Mouse (Mus musculus) forebrain, embryonic 12.5 days (tissue): ENCODE data around the gene Foxa3. TPM values are rescaled to one million over a fixed set of nuclear protein-coding genes. Genes with fewer than 3 reads are reported as not detected.
"Not testable (repeated sequence)": the region's sequence is repeated elsewhere in the genome, so short reads cannot be mapped to it uniquely, and the experiment has no call there.

Experiments used
- ATAC-seq: fragments of 200-750 bp; cut with Nextera tagmentation; 2 replicates; pipeline ENCODE4 v1.8.0; 2017; ENCODE audit warnings: moderate TSS enrichment; ENCODE audit not compliant: low FRiP score
- H3K27ac ChIP-seq: fragments of 300-500 bp; sonication (generic); 2 replicates; pipeline ENCODE4 v1.5.1; 2016; ENCODE audit warnings: mild to moderate bottlenecking
- H3K27me3 ChIP-seq: fragments of 300-500 bp; sonication (generic); 2 replicates; pipeline ENCODE4 v1.6.1; 2016; ENCODE audit warnings: mild to moderate bottlenecking
- H3K36me3 ChIP-seq: fragments of 300-500 bp; sonication (generic); replicated peaks from 2 replicates; pipeline ENCODE4 v1.6.1; 2016; ENCODE audit warnings: mild to moderate bottlenecking
- H3K4me1 ChIP-seq: fragments of 300-500 bp; sonication (generic); 2 replicates; pipeline ENCODE4 v1.6.1; 2016
- H3K4me2 ChIP-seq: fragments of 300-500 bp; sonication (generic); 2 replicates; pipeline ENCODE4 v1.6.1; 2016; ENCODE audit warnings: mild to moderate bottlenecking, moderate library complexity
- H3K4me3 ChIP-seq: fragments of 300-500 bp; sonication (generic); replicated peaks from 2 replicates; pipeline ENCODE4 v1.5.1; 2016; ENCODE audit warnings: mild to moderate bottlenecking
- H3K9ac ChIP-seq: fragments of 300-500 bp; sonication (generic); 2 replicates; pipeline ENCODE4 v1.6.1; 2016; ENCODE audit warnings: mild to moderate bottlenecking
- H3K9me3 ChIP-seq: fragments of 300-500 bp; sonication (generic); 2 replicates; pipeline ENCODE4 v1.6.1; 2016
- WGBS: fragments of 180-500 bp; shearing (Covaris S2); methylation state at CpG from one replicate; pipeline ENCODE4 v1.1.7; 2016; 5-methylcytosine and 5-hydroxymethylcytosine counted together
- polyA plus RNA-seq: library from polyadenylated mRNA; unstranded; fragments of >200 nt; fragmentation: Nextera tagmentation; extraction: Ambion mirVana; gene quantifications from 2 replicates; pipeline ENCODE4 v1.2.1, GENCODE M21; 2016

Foxa3 gene
- polyA plus RNA-seq = 0.09 TPM in 1 of 2 replicates, not detected in the other

GRCm38 (mm10) chr7:19023357-19023814, at the start of gene Foxa3:
Foxa3 (minus strand) TSS chr7:19023538.
- Histone ChIP-seq H3K27me3 (peaks cover 46% of the 10 kb centered on the region), H3K27ac (peak within 1 kb of the TSS; percentile 38; the same call in 1 of the 2 replicates), H3K36me3 (peaks cover under 1% of the 10 kb centered on the region; the same call in 1 of the 2 replicates), H3K9ac (peak within 1 kb of the TSS; percentile 93), H3K4me2 (peak within 1 kb of the TSS; percentile 84), H3K4me1 (peaks cover 24% of the 10 kb centered on the region), H3K4me3 (peak within 1 kb of the TSS; percentile 92), H3K9me3 (no peaks in the 10 kb centered on the region)
- peak; percentile 7; the same call in 1 of the 2 replicates for ATAC-seq
- WGBS = 4% methylated on average over 28 of the region's 30 CpGs

GRCm38 (mm10) chr7:19071024-19071423, 47.7 kb upstream of the Foxa3 start:
- H3K4me2 ChIP-seq, H3K27ac ChIP-seq, H3K9me3 ChIP-seq, H3K9ac ChIP-seq, H3K4me1 ChIP-seq, H3K36me3 ChIP-seq, H3K4me3 ChIP-seq, ATAC-seq: not testable (repeated sequence)
- H3K27me3 ChIP-seq = peaks cover 15% of the 10 kb centered on the region
- WGBS = 55% methylated on average over 3 of the region's 3 CpGs

GRCm38 (mm10) chr7:19069500-19069899, 46.2 kb upstream of the Foxa3 start:
- peaks cover 30% of the 10 kb centered on the region for H3K27me3 ChIP-seq
- WGBS = 50% methylated on average over 3 of the region's 3 CpGs
- no peak overlapping the region for H3K4me2 ChIP-seq
- H3K4me1 ChIP-seq = no peaks in the 10 kb centered on the region
- H3K4me3 ChIP-seq = no peak overlapping the region
- H3K9ac ChIP-seq = no peak overlapping the region
- 0 out of 2 replicates have a peak, but pooled peaks cover 1% of the 10 kb centered on the region for H3K9me3 ChIP-seq
- no peak for ATAC-seq
- H3K27ac ChIP-seq = no peak overlapping the region
- H3K36me3 ChIP-seq = no peaks in the 10 kb centered on the region

GRCm38 (mm10) chr7:19068707-19069106, 45.4 kb upstream of the Foxa3 start:
- ATAC-seq = no peak
- Histone ChIP-seq H3K9ac (no peak overlapping the region), H3K36me3 (no peaks in the 10 kb centered on the region), H3K9me3 (no peaks in the 10 kb centered on the region), H3K4me3 (no peak overlapping the region), H3K27me3 (peaks cover 35% of the 10 kb centered on the region), H3K4me1 (no peaks in the 10 kb centered on the region), H3K27ac (no peak overlapping the region), H3K4me2 (no peak overlapping the region)
- WGBS = 5% methylated on average over 2 of the region's 2 CpGs

GRCm38 (mm10) chr7:19067935-19068334, 44.6 kb upstream of the Foxa3 start:
- H3K9me3 ChIP-seq = no peaks in the 10 kb centered on the region
- H3K4me3 ChIP-seq = no peak overlapping the region
- no peaks in the 10 kb centered on the region for H3K4me1 ChIP-seq
- no peak for ATAC-seq
- 77% methylated on average over 12 of the region's 14 CpGs for WGBS
- H3K27me3 ChIP-seq = peaks cover 35% of the 10 kb centered on the region
- H3K4me2 ChIP-seq = no peak overlapping the region
- H3K9ac ChIP-seq = no peak overlapping the region
- no peak overlapping the region for H3K27ac ChIP-seq
- no peaks in the 10 kb centered on the region for H3K36me3 ChIP-seq

GRCm38 (mm10) chr7:19067063-19067462, 43.7 kb upstream of the Foxa3 start:
- 46% methylated on average over 14 of the region's 14 CpGs for WGBS

GRCm38 (mm10) chr7:19065896-19066295, 42.6 kb upstream of the Foxa3 start:
- Histone ChIP-seq H3K4me3 (no peak overlapping the region), H3K9me3 (no peaks in the 10 kb centered on the region), H3K27ac (no peak overlapping the region), H3K4me1 (no peaks in the 10 kb centered on the region), H3K27me3 (peaks cover 35% of the 10 kb centered on the region), H3K4me2 (0 out of 2 replicates have a peak overlapping the region, but pooled peaks have one; percentile 15), H3K9ac (no peak overlapping the region), H3K36me3 (no peaks in the 10 kb centered on the region)
- 56% methylated on average over 13 of the region's 13 CpGs for WGBS
- no peak for ATAC-seq

More at GRCm38 (mm10) chr7:19067063-19067462, 43.7 kb upstream of the Foxa3 start:
- Histone ChIP-seq H3K36me3 (no peaks in the 10 kb centered on the region), H3K9ac (no peak overlapping the region), H3K4me2 (no peak overlapping the region), H3K4me1 (no peaks in the 10 kb centered on the region), H3K4me3 (no peak overlapping the region), H3K27me3 (peaks cover 35% of the 10 kb centered on the region), H3K27ac (no peak overlapping the region), H3K9me3 (no peaks in the 10 kb centered on the region)
- no peak for ATAC-seq

- H3K9ac ChIP-seq = no peak overlapping the region
- H3K4me1 ChIP-seq = peaks cover 13% of the 10 kb centered on the region
- H3K36me3 ChIP-seq = peaks cover 10% of the 10 kb centered on the region
- H3K9me3 ChIP-seq = no peaks in the 10 kb centered on the region
- H3K27ac ChIP-seq = no peak overlapping the region
- no peak overlapping the region for H3K4me3 ChIP-seq
- no peaks in the 10 kb centered on the region for H3K27me3 ChIP-seq
- no peak for ATAC-seq
- 88% methylated on average over 10 of the region's 10 CpGs for WGBS
- no peak overlapping the region for H3K4me2 ChIP-seq
These were observed 34.1 kb upstream of the Foxa3 start for GRCm38 (mm10) chr7:19057405-19057804.

- peaks cover 32% of the 10 kb centered on the region for H3K36me3 ChIP-seq
- H3K9ac ChIP-seq = no peak overlapping the region
- H3K4me2 ChIP-seq = no peak overlapping the region
- ATAC-seq = no peak
- 0 out of 2 replicates have a peak overlapping the region, but pooled peaks have one; percentile 2 for H3K27ac ChIP-seq
- no peak overlapping the region for H3K4me3 ChIP-seq
- WGBS = 90% methylated on average over 8 of the region's 8 CpGs
- H3K27me3 ChIP-seq = no peaks in the 10 kb centered on the region
- H3K4me1 ChIP-seq = peaks cover 13% of the 10 kb centered on the region
- H3K9me3 ChIP-seq = no peaks in the 10 kb centered on the region
These were observed 31.8 kb upstream of the Foxa3 start for GRCm38 (mm10) chr7:19055108-19055507.

- 60% methylated on average over 9 of the region's 9 CpGs for WGBS
- H3K4me2 ChIP-seq = peak overlapping the region; percentile 53
- no peaks in the 10 kb centered on the region for H3K9me3 ChIP-seq
- peak overlapping the region; percentile 21; the same call in 1 of the 2 replicates for H3K4me3 ChIP-seq
- no peak overlapping the region for H3K27ac ChIP-seq
- H3K9ac ChIP-seq = peak overlapping the region; percentile 25; the same call in 1 of the 2 replicates
- peaks cover 36% of the 10 kb centered on the region for H3K36me3 ChIP-seq
- H3K27me3 ChIP-seq = no peaks in the 10 kb centered on the region
- ATAC-seq = peak; percentile 25
- H3K4me1 ChIP-seq = peaks cover 13% of the 10 kb centered on the region
These were observed 31.4 kb upstream of the Foxa3 start for GRCm38 (mm10) chr7:19054777-19055076.

GRCm38 (mm10) chr7:19054047-19054776, 30.9 kb upstream of the Foxa3 start, which contains the start of gene Rsph6a:
Rsph6a (plus strand) TSS chr7:19054690.
- Histone ChIP-seq H3K27me3 (no peaks in the 10 kb centered on the region), H3K4me2 (peak within 1 kb of the TSS; percentile 53), H3K4me1 (peaks cover 13% of the 10 kb centered on the region), H3K27ac (peak within 1 kb of the TSS; percentile 32; the same call in 1 of the 2 replicates), H3K4me3 (peak within 1 kb of the TSS; percentile 21), H3K9me3 (no peaks in the 10 kb centered on the region), H3K36me3 (peaks cover 41% of the 10 kb centered on the region), H3K9ac (peak within 1 kb of the TSS; percentile 25)
- ATAC-seq = peak; percentile 72
- 25% methylated on average over 33 of the region's 33 CpGs for WGBS

- no peaks in the 10 kb centered on the region for H3K9me3 ChIP-seq
- no peak overlapping the region for H3K9ac ChIP-seq
- H3K4me2 ChIP-seq = no peak overlapping the region
- H3K27me3 ChIP-seq = no peaks in the 10 kb centered on the region
- no peak overlapping the region for H3K4me3 ChIP-seq
- ATAC-seq = no peak
- peaks cover 13% of the 10 kb centered on the region for H3K4me1 ChIP-seq
- no peak overlapping the region for H3K27ac ChIP-seq
- 88% methylated on average over 7 of the region's 7 CpGs for WGBS
- peaks cover 52% of the 10 kb centered on the region for H3K36me3 ChIP-seq
These were observed 29.8 kb upstream of the Foxa3 start for GRCm38 (mm10) chr7:19053136-19053532.
